Mouse (Mus musculus) adrenal gland, adult (tissue): Measurements from ENCODE around the gene Cog8.

ENCODE experiments used
- DNase-seq, 2 experiments: peaks; one replicate each; pipeline ENCODE4 v3.0.0; 2022 to 2023; ENCODE audit warnings: low spot score in 1 of 2; ENCODE audit not compliant: inconsistent age in 2 of 2

Gene Cog8

DNA sequence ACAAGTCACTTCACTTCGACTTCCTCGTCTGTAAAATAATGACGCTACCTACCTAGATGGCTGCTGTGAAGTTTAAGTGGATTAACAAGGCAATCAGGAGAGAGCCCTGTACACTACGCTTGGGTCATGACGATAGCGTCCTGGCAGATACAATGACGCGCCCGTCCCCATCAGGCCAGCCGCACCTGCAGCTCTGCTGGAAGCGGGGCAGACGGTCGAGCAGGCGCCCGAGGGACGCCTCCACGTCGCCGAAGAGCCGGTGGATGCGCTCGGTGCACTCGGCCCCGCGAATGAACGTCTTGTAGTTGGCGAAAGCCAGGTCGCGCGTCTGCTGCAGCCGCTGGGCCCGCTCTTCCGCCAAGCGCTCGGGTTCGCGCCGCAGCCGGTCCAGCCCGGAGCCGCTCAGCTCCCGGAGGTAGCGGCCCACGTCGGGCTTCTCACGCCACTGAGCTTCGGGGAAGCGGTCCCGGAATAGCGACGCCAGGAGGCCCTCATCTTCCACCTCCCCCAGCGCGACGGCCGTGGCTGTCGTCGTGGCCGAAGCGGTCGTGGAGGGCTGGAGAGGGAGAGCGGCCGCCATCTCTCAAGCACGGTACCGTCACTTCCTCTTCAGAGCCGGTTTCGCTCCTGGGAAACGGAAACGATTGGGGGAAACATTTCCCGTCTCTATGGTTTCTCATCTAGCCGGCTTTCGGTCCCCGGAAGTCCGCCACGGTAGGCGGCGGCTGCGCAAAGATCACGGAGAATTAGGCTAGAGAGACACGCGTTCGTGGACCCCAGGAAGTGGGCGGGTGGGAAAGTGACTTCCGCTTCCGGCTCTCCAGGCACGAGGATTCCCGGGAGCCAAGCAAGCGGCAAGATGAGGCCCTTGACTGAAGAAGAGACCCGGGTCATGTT, at the start of gene Cog8, which contains the start of gene Nip7:
TSS of gene Cog8 (minus strand) at position 614 of the 897 bp plus-strand sequence.
TSS of gene Nip7 (plus strand) at position 802 of the 897 bp plus-strand sequence.
- DNase-seq = peak; percentile 98 to 99

DNA sequence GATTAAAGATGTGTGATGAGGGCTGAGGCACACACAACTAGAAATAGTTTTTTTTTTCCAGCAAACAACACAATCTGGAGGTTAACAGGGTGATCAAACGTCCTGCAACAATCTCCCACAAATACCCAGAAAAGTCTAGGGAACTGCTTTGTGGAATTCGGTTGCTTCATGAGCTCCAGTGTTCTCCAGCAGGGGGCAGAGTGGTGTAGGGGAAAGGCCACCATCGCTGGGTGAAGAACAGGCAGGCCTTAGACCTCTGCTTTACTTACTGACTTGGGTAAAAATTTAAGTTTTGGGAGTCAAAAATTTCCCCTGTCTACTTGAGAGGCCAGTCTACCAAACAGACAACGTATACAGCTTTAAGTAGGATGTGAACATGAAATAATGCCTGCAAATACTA, 48.1 kb upstream of the Cog8 start:
- peak; percentile 78 to 94 for DNase-seq

DNA sequence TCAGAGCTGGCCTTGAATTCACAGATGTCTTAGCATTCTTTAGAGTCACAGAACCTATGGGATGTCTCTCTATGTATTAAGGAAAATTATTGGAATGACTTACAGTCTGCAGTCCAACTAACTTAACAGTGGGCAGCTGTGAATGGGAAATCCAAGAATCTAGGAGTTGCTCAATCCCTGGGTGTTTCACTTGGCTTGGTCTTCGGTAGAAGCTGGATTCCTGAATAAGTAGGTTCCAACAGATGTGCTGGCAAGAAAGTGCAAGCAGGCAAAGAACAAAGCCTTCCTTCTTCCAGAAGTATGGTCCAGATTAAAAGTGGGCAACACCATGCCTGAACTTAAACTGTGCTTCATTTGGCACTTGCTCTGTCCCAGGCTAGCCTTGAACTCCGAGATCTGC, 44.1 kb upstream of the Cog8 start:
- no peak for DNase-seq

DNA sequence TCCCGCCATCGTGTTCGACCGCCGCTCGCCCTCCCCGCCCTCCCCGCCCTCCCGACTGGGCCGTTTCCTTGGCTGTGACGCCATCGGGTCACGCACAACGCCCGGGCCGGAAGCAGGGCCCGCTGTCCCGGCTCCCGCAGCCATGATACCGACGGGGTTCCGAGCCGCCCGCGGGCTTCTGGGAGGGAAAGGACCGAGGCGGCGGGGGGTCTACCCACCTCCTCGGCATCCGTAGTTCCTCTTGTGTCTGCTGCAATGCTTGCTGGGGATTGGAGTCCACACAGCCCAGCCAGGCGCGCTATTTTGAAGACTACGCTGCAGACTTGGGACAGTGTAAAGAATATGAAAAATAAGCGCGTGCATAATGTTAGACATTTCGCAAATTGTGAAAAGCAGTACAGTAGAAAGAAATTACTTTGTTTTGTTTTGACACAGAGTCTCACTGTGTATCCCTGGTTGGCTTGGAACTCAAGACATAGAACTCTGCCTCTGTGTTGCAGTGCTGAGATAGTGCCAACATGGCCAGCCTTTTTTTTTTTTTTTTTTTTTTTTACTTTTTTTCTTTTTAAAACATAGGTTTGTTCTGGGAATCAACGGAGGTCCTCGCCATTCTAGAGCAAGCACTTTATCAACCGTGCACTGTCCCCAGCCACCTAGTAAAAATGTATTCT, 40.0 kb upstream of the Cog8 start, which contains the start of gene Terf2:
TSS of gene Terf2 (minus strand) at position 182 of the 671 bp plus-strand sequence.
- peak; percentile 96 to 98 for DNase-seq

DNA sequence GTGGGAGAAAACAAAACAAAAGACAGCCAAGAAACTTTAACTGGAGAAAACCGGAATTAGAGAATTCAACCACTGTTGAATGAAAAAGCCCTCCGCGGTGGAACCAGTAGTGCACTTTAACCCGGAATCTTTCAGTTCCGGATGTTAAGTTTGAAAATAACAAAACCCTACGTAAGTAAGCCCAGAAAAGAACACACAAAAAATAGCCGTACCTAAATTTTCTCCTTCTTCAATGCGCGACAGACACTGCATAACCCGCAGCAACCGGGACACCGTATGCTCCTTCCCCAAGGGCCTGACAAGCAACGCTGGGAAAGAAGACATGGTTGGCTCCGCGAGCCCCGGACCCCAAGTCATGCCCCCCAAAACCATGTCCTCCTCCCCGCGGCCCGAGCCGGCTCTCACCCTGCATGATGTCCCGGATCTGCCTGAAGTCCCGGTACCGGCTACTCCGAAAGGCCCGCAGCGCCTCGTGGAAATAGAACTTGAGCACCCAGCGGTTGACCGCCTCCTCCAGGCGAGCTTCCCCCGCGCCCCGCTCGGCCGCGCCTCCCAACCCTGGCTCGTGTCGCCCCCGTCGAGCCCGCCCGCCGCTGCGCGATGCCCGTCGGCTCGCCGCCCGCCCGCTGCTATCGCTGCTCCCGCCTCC, 39.4 kb upstream of the Cog8 start:
- DNase-seq = no peak

DNA sequence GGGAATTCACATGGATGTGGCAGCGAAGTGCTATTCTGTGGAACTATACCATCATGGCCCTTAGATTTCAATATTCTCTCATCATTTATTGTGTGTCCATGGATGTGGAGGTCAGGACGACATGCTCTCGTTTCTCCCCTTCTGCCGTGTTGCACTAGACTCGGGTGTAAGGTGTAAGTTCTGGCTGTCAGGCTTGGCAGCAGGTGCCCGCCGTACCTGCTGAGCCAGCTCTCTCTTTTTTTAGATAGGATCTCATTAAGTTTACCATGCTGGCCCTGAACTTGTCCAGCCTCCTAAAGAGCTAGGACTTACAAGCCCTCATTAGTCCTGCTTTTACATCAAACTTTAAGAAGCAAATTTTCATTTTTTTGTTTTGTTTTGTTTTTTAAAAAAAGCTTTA, 34.0 kb upstream of the Cog8 start:
- no peak for DNase-seq

DNA sequence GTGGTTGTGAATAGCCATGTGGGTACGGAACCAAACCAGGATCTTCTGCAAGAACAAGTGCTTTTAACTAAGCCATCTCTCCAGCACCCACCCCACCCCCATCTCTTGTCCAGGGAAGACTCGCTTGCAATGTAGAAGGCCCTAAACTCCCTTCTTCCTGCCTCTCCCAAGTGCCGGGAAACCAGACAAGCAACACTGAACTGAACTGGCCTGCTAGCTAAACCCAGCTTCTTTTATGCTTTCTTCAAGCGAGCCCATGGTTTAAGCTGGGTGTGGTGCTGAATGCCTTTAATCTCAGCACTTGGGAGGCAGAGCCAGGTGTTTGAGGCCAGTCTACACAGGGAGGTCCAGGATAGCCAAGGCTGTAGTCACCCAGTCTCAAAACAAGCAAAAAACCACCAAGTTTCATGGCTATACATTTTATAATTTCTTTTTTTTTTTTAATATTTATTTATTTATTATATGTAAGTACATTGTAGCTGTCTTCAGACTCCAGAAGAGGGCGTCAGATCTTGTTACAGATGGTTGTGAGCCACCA, 32.1 kb upstream of the Cog8 start:
- no peak for DNase-seq

DNA sequence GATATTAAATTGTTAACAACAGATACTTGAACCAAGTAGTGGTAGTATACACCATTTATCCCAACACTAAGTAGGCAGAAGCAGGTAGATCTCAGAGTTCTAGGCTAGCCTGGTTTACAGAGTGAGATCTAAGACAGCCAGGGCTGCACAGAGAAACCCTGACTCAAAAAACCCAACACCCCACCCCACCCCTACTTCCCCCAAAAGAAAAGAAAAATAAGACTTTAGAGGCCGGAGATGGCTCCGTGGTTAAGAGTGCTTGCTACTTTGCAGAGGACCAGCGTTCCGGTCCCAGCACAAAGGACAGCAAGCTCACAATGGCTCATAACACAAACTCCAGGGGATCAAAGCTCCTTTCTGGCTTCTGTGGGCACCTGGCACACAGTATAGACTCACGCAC, 29.5 kb upstream of the Cog8 start:
- DNase-seq = no peak

DNA sequence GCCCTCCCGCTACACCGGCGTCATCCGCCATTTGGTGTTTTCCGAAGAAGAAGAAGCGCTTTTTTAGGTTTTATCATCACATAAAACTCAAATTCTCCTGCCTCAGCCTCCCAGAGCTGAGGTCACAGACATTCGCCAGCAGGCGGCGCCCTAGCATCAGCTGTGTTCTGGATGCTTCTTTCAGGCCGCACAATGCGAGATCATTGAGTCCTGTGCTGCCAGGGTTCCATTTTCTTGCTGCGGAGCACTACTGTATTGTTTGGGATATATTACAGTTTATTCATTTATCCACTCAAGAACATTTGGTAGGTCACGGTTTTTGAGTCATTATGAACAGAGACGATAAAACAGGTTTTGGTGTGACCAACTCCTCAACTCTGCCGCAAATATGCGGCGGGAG, 28.9 kb upstream of the Cog8 start:
- no peak for DNase-seq

DNA sequence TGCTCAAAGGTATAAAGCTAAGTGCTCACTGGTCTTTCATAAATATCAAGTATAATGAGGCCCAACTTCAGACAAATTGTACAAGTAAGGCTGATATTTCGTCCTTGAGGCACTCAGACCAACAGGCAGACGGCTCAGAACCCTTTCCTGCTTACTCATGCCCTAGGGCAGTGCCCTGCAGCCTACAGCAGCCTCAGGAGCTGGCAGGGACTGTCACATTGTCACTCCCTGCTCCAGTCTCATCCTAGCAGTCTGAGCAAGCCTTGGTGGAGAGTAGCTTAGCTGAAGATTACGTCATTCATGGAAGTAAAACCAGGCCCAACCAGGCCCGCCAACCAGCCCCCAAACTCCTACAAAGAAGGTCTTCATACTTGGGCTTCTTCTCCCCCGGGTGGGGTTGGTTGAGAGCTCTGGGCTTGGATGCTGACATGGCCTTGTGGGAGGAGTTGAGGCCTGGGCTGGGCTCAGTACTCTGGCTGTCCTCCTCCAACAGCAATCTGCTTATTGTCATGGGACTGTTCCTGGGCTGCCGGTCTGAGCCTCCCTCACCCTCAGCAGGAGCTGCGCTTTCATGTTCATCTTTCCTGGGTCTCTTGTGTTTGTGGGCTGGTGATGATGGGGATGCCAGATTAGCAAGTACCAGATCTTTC, 19.9 kb upstream of the Cog8 start:
- peak; percentile 49 to 65 for DNase-seq

DNA sequence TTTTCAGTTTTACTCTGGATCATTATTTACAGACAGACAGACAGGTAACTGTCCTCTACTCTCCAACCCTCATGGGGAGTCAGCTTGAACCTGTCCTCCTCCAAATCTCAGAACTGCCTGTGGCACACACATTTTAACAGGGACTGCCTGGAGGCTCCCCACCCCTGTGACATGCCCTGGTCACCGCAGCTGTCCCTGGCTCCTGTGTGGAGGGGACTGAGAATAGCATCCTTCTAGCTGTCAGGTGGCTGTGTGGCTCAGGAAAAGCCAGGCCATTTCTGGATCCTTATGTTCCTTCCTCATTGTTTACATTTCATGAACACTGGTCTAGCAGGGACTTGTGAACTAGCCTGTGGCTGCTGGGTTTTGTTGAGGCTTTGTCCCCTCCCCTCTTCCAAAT, 17.6 kb upstream of the Cog8 start:
- no peak for DNase-seq

DNA sequence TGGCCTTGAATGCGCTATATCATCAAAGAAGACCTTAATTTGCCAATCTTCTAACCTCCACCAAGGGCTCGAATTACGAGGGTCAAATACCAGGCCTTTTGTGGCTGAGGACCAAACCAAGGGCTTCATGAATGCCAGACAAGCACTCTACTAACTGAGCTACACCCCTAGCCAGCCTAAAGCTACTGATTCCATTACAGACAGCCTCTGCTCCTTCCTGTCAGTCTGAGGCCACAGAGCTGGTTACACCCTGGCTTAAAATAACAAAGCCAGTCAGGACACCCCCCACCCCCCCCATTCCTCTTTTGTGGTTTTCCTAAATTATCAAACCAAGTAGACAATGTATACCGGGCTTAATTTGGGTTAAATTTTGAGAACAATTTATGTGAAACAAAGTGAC, 17.2 kb upstream of the Cog8 start:
- DNase-seq = peak in 1 of 2 experiments; percentile 24

DNA sequence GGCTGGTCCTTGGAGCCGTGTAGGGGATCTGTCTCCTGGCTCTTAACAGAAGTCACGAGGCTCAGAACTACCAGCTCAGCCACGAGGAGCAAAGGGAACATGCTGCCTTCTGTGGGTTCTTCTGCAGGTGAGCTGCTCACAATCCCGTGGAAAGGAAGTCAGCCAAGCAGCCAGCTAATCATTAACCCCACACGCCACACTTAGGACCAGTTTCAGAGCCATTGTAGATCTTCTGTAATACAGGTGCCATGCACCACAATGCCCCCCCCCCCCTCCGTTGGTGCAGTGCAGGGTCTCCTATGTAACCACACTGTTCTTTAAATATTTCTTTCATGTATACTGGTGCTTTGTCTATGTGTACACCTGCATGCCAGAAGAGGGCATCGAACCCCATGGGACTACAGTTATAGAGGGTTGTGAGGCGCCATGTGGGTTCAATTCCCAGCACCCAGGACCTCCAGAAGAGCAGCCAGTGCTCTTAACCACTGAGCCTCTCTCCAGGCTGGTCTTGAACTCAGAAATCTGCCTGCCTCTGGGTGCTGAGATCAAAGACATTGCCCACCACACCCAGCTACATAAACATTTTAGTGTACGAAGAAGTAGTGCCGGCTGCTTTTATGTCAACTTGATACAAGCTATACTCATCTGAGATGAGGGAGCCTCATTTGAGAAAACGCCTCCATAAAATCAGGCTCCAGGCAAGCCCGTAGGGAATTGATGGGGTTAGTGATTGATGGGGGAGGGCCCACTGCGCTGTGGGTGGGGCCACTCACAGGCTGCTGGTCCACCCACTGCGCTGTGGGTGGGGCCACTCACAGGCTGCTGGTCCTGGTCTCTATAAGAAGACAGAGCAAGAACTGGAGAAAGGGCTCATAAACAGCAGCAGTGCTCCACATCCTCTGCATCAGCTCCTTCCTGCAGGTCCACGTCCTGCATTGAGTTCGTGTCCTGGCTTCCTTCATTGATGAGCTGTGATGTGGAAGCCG, 9.3 kb upstream of the Cog8 start, which contains the start of gene Tmed6:
TSS of gene Tmed6 (minus strand) at position 134 of the 986 bp plus-strand sequence.
- peak in 1 of 2 experiments; percentile 64 for DNase-seq

DNA sequence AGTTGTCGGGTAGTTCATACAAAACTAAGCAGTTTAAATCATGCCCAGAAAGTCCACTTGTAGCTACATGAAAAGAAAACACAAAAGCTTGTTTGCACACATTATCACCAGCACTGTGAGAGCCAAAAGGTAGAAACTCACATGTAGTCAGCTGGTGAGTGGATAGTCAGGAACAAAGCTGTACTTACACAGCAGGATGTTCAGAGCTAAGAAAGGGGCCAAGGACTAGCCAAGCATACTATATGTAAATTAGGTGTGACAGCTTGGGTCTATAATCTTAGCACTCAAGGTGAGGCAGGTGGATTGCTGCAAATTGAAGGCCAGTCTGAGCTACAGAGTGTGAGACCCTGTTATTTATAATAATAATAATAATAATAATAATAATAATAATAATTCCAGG, 6.1 kb upstream of the Cog8 start:
- DNase-seq = no peak

DNA sequence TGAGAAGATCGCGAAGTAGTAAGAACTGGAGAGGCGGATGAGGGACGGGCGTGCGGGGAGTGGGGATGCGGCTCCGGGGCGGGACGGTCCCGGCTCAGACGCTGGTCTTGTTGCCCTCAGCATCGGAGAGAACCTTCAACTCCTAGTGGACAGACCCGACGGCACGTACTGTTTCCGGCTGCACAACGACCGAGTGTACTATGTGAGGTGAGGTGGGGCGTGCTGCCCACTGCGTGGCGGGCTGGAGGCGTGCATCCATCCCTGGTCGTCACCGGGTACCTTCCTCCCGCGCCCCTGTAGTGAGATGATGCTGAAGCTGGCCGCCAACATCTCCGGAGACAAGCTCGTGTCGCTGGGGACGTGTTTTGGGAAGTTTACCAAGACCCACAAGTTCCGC, 482 bp upstream of the Cog8 start:
- DNase-seq = no peak

DNA sequence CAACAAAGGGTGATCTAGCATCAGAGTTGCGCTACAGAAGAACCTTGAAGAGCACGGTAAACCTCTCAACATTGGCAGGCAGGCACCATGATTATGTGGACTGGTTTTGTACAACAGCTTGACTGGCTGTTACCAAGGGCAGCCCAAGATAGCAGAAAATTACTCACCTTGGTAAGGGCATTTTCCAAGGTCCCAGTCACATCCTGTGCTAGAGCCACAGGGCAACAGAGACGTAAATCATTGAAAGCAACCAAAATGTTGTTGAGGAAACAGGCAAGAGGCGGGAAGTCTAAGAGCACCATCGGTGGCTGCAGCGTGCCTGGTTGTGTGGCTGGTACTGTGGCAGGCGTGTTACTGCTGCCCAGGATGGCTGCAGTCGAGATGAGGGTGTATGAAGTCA, 4.4 kb downstream of the Cog8 start:
- DNase-seq = peak; percentile 73 to 85

DNA sequence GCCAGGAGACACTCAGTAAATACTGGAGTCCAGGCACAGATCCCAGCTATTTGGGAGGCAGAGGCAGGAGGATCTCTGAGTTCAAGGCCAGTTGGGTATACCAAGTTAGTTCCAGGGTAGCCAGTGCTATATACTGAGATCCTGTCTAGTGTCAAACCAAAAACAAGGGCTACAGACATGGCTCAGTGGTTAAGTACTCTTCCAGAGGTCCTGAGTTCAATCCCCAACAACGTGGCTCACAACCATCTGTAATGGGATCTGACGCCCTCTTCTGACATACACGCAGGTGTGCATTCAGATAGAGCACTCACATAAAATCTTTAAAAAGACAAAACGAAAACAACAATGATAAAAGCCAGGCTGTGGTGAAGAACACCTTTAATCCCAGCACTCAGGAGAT, 7.0 kb downstream of the Cog8 start:
- DNase-seq = no peak

DNA sequence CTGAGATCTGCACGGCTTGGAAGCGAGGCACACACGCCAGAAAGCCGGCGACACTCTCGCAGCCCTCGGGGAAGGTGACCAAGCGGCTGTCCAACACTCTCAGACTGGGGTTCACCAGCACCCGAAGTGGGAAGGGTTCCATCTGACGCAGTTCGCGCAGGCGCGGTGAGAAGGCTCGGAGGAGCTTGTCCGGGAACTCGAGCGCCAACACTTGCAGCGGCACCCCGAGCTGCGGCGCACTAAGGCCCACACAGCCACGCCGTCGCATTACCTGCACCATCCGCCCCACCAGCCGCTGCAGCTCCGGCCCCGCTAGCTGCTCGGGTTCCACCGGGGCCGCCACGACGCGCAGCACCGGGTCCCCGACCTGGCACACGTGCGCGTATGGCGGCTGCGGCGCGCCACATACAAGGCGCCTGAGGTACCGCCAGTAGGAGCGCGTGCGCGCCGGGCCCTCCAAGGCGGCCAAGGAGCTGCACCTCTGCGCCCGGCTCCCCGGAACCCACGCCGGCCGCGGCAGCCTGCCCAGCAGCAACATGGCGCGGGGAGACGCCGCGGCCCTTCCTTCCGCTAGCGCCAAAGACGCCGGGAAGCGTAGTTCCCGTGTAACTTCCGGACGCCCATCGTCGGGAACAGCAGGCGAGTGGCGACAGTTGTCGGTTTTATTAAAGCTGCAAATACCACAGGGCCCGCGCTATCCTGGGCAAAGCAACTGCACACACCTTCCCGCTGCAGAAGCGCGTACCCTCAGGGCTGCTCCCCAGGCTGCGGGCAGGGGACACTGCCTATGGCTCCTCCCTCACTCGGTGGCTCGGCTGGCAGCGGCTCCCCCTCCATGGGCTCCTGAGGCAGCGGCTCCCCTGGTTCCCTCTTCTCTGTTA, 8.2 kb downstream of the Cog8 start, which contains the start of gene Pdf:
TSS of gene Pdf (minus strand) at position 554 of the 881 bp plus-strand sequence.
- DNase-seq = peak; percentile 91 to 96
